Mouse (Mus musculus) Patski (cell line): ENCODE measurements around the gene Ucn2. TPM values are rescaled to one million over a fixed set of nuclear protein-coding genes. Genes with fewer than 3 reads are reported as not detected.

Experiments
- ATAC-seq: fragments of 100-300 bp; one replicate; pipeline ENCODE4 v1.8.0; 2021
- CTCF ChIA-PET: fragments of 350-600 bp; sonication (Branson Sonifier 250); formaldehyde crosslinking; loops from one replicate; lab custom pipeline; 2022; ENCODE audit warnings: inconsistent platforms; lab: Charles Lee
- POLR2A ChIA-PET: fragments of 350-600 bp; sonication (Branson Sonifier 250); formaldehyde crosslinking; loops from one replicate; lab custom pipeline; 2022; ENCODE audit warnings: antibody characterized with exemption, inconsistent platforms; lab: Charles Lee
- DNase-seq: peaks from one replicate; pipeline ENCODE4 v3.0.0-alpha.2; 2011; ENCODE audit warnings: low read depth, low spot score
- H3K27me3 ChIP-seq: fragments of 371-371 bp; one replicate; pipeline ENCODE4 v1.5.1; 2021
- CTCF ChIP-seq: fragments of 100-300 bp; IDR thresholded peaks from one replicate; pipeline ENCODE4 v1.5.1; 2021
- in situ Hi-C: fragments of 300-500 bp; cut with MboI; formaldehyde crosslinking; loops from 3 replicates; pipeline ENCODE4 v1.11.1; 2018; ENCODE audit warnings: low pct_unique_long_range_greater_than_20kb, mixed read lengths
- polyA plus RNA-seq: library from polyadenylated mRNA; unstranded; gene quantifications from one replicate; pipeline ENCODE4 v1.2.3, GENCODE M21; 2021

Gene Ucn2
- polyA plus RNA-seq, 1 experiment from 2014 or later = 0.18 TPM

DNA sequence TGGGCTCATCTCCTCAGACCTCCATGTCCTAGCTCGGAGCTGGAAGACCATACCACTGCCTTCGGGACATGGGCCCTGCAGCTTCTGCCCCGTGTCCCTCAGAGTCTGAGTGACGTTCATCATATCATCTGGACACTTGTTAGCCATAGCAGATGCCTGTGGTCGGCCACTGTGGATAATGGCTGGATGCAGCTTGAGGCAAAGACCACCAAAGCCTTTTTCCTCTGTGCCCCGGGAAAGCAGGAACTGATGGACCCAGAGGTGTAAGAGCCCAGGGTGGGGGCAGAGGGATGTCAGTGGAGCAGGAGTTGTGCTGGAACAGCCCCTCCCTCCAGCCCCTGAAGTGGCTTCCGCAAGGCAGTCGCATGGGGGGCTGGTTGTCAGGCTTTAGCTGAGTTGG, 45.9 kb downstream of the Ucn2 start:
- in situ Hi-C loops = no loop called here
- POLR2A ChIA-PET = no interaction called here
- DNase-seq = no peak

DNA sequence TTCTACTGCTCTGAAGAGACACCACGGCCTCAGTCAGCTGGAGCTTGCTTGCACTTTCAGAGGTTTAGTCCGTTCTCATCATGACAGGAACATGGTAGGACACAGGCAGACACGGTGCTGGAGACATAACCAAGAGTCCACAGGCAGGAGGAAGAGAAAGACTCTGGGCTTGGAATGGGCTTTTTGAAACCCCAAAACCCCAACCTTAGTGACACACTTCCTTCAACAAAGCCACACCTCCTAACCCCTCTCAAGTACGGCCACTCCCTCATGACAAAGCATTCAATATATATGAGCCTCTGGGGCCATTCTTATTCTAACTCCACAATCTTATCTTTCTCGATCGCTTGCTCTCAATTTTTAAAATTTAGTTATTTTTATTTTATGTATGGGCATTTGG, 46.6 kb downstream of the Ucn2 start:
- no peaks in the 10 kb centered on the region for H3K27me3 ChIP-seq
- POLR2A ChIA-PET = no interaction called here
- in situ Hi-C loops = no loop called here
- CTCF ChIA-PET = no interaction called here
- no peak for TF ChIP-seq CTCF
- no peak for ATAC-seq
- DNase-seq = no peak

More for the DNA sequence above, 45.9 kb downstream of the Ucn2 start:
- CTCF ChIA-PET = no interaction called here
- no peak for ATAC-seq
- no peak for TF ChIP-seq CTCF
- H3K27me3 ChIP-seq = no peaks in the 10 kb centered on the region

Other genes with a start within 250 kb of the Ucn2 start
- 89.9 TPM for gene Ip6k2, start 202.2 kb upstream of the Ucn2 start, polyA plus RNA-seq
- gene Nckipsd, start 177.6 kb upstream of the Ucn2 start, polyA plus RNA-seq = 15.9 TPM
- 0.06 TPM for gene Celsr3, start 159.7 kb upstream of the Ucn2 start, polyA plus RNA-seq
- 7.8 TPM for gene Slc26a6, start 132.7 kb upstream of the Ucn2 start, polyA plus RNA-seq
- gene Tmem89, start 71.4 kb upstream of the Ucn2 start, polyA plus RNA-seq = not detected
- gene Uqcrc1, start 49.4 kb upstream of the Ucn2 start, polyA plus RNA-seq = 440 TPM
- gene Col7a1, start 32.4 kb upstream of the Ucn2 start, polyA plus RNA-seq = 9.1 TPM
- gene Pfkfb4, start 5.8 kb downstream of the Ucn2 start, polyA plus RNA-seq = 7.2 TPM
- gene Shisa5, start 52.6 kb downstream of the Ucn2 start, polyA plus RNA-seq = 86.9 TPM
- gene Trex1, start 73.7 kb downstream of the Ucn2 start, polyA plus RNA-seq = 18.1 TPM
- 10.3 TPM for gene Atrip, start 88.1 kb downstream of the Ucn2 start, polyA plus RNA-seq
- gene Ccdc51, start 96.5 kb downstream of the Ucn2 start, polyA plus RNA-seq = 8.4 TPM
- gene Tma7, start 96.6 kb downstream of the Ucn2 start, polyA plus RNA-seq = 188 TPM
- 0.40 TPM for gene Plxnb1, start 109.4 kb downstream of the Ucn2 start, polyA plus RNA-seq
- gene Fbxw21, start 176.0 kb downstream of the Ucn2 start, polyA plus RNA-seq = not detected
- gene Fbxw13, start 210.0 kb downstream of the Ucn2 start, polyA plus RNA-seq = not detected
- gene Fbxw20, start 248.7 kb downstream of the Ucn2 start, polyA plus RNA-seq = not detected